Mouse (Mus musculus) stomach, embryonic 16.5 days (tissue): ENCODE results near the gene Ntf5. TPM values are rescaled to one million over a fixed set of nuclear protein-coding genes. Genes with fewer than 3 reads are reported as not detected.
A peak's percentile ranks its signal among the peaks of the same experiment; 100 is the strongest.
"Not testable (repeated sequence)": the region's sequence is repeated elsewhere in the genome, so short reads cannot be mapped to it uniquely, and the experiment has no call there.

Experiments
- ATAC-seq: fragments of 200-750 bp; cut with Nextera tagmentation; 2 replicates; pipeline ENCODE4 v1.8.0; 2017; ENCODE audit warnings: moderate number of reproducible peaks, moderate TSS enrichment; ENCODE audit not compliant: insufficient read depth, low FRiP score
- H3K27ac ChIP-seq: fragments of 300-500 bp; sonication (generic); 2 replicates; pipeline ENCODE4 v1.5.1; 2014; ENCODE audit warnings: low read length
- H3K27me3 ChIP-seq: fragments of 300-500 bp; sonication (generic); 2 replicates; pipeline ENCODE4 v1.6.1; 2014; ENCODE audit warnings: low read length, control low read depth, mixed read lengths; ENCODE audit not compliant: control insufficient read depth, insufficient read depth
- H3K36me3 ChIP-seq: fragments of 300-500 bp; sonication (generic); 2 replicates; pipeline ENCODE4 v1.6.1; 2014; ENCODE audit warnings: low read length; ENCODE audit not compliant: control insufficient read depth, insufficient read depth
- H3K4me1 ChIP-seq: fragments of 300-500 bp; sonication (generic); 2 replicates; pipeline ENCODE4 v1.6.1; 2014; ENCODE audit warnings: low read length, control low read depth, mixed read lengths; ENCODE audit not compliant: control insufficient read depth, insufficient read depth
- H3K4me2 ChIP-seq: fragments of 300-500 bp; sonication (generic); 2 replicates; pipeline ENCODE4 v1.6.1; 2014; ENCODE audit warnings: low read depth, low read length, mixed read lengths
- H3K4me3 ChIP-seq: fragments of 300-500 bp; sonication (generic); replicated peaks from 2 replicates; pipeline ENCODE4 v1.5.1; 2014; ENCODE audit warnings: mild to moderate bottlenecking, low read length
- H3K9ac ChIP-seq: fragments of 300-500 bp; sonication (generic); 2 replicates; pipeline ENCODE4 v1.6.1; 2014; ENCODE audit warnings: low read length
- H3K9me3 ChIP-seq: fragments of 300-500 bp; sonication (generic); replicated peaks from 2 replicates; pipeline ENCODE4 v1.6.1; 2016; ENCODE audit warnings: low read length, control low read depth; ENCODE audit not compliant: control insufficient read depth
- WGBS: fragments of 180-500 bp; shearing (Covaris S2); extraction: QIAGEN DNeasy Blood & Tissue Kit; methylation state at CpG from one replicate; pipeline ENCODE4 v1.1.7; 2014; 5-methylcytosine and 5-hydroxymethylcytosine counted together
- microRNA-seq: library from miRNA; unstranded; fragments of <30 nt; microRNA quantifications from one replicate; pipeline ENCODE4, GENCODE M21; 2016
- polyA plus RNA-seq: library from polyadenylated mRNA; unstranded; fragments of >200 nt; fragmentation: Nextera tagmentation; extraction: Ambion mirVana; gene quantifications from 2 replicates; pipeline ENCODE4 v1.2.1, GENCODE M21; 2015

Ntf5 gene
- polyA plus RNA-seq, 1 experiment from 2014 or later, result 1.3 TPM

- not testable (repeated sequence) for H3K4me2 ChIP-seq, H3K36me3 ChIP-seq, H3K4me3 ChIP-seq, H3K27me3 ChIP-seq, H3K9me3 ChIP-seq, ATAC-seq, H3K27ac ChIP-seq, H3K9ac ChIP-seq
- 77% methylated on average over 4 of the region's 4 CpGs for WGBS
- H3K4me1 ChIP-seq, result peaks cover 34% of the 10 kb centered on the region
Observed at GRCm38 (mm10) chr7:45462868-45463267, 49.4 kb downstream of the Ntf5 start.

- Histone ChIP-seq H3K9me3 (no peaks in the 10 kb centered on the region), H3K27me3 (no peaks in the 10 kb centered on the region), H3K4me2 (no peak overlapping the region), H3K4me1 (peaks cover 29% of the 10 kb centered on the region), H3K36me3 (peaks cover 5% of the 10 kb centered on the region; the same call in 1 of the 2 replicates), H3K27ac (no peak overlapping the region), H3K4me3 (no peak overlapping the region), H3K9ac (no peak overlapping the region)
- no peak for ATAC-seq
- 92% methylated on average over 7 of the region's 7 CpGs for WGBS
Observed at GRCm38 (mm10) chr7:45463987-45464778, 50.7 kb downstream of the Ntf5 start.

- Histone ChIP-seq H3K4me2 (no peak overlapping the region), H3K4me1 (peaks cover 27% of the 10 kb centered on the region), H3K27ac (no peak overlapping the region), H3K9me3 (no peaks in the 10 kb centered on the region), H3K27me3 (no peaks in the 10 kb centered on the region), H3K4me3 (no peak overlapping the region), H3K36me3 (peaks cover 5% of the 10 kb centered on the region; the same call in 1 of the 2 replicates), H3K9ac (no peak overlapping the region)
- ATAC-seq, result no peak
- WGBS, result 91% methylated on average over 12 of the region's 12 CpGs
Observed at GRCm38 (mm10) chr7:45465112-45465511, 51.6 kb downstream of the Ntf5 start.

GRCm38 (mm10) chr7:45465549-45465948 is 52.1 kb downstream of the Ntf5 start:
- ATAC-seq, result no peak

DNA sequence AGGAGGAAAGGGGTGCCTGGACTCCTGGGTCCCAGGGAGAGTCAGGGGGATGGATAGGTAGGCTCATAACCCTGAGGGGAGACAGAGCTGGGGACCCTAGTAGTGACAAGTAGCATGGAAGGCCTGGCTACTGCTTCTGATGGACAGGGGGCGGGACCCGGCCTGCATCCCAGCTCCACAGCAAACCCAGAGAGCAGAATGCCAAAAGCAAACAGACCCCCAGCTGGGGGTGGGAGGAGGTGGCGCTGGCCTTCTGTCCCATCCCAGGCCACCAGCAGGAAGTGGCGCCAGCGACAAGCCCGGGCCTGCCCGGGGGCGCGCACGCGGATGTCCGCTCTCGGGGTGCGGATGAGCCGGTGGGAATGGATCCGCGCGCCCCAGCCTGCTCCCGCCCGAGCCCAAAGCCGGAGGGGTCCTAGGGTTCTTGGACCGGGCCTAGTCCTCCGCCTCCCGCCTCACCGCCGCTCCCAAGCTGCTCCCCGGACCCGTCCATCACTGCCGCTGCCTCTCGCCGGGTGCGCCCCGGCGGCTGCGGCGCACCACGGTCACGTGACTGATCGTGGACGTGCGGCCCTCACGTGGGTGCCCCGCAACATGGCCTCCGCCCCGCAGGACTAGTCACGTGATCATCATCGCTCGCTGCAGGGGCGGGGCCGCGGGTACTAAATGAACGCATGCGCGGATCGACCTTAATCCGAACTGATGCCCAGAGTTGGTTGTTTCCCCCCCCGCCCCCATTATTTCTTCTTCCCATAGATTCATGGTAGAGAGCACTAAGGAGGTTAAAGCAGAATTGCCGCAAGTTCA is 53.0 kb downstream of the Ntf5 start, which contains the start of gene Bax:
Gene Bax, minus strand, starts transcription at position 616 of the 807 bp plus-strand sequence.
- H3K4me1 ChIP-seq, result peaks cover 14% of the 10 kb centered on the region
- H3K4me2 ChIP-seq, result peak within 1 kb of the TSS; percentile 86
- H3K9ac ChIP-seq, result peak within 1 kb of the TSS; percentile 88
- WGBS, result under 1% methylated on average over 57 of the region's 58 CpGs
- H3K4me3 ChIP-seq, result peak within 1 kb of the TSS; percentile 82
- H3K27me3 ChIP-seq, result no peaks in the 10 kb centered on the region
- peaks cover 5% of the 10 kb centered on the region; the same call in 1 of the 2 replicates for H3K36me3 ChIP-seq
- ATAC-seq, result peak; percentile 82
- no peaks in the 10 kb centered on the region for H3K9me3 ChIP-seq
- H3K27ac ChIP-seq, result peak within 1 kb of the TSS; percentile 4

More at GRCm38 (mm10) chr7:45465549-45465948, 52.1 kb downstream of the Ntf5 start:
- Histone ChIP-seq H3K27ac (no peak overlapping the region), H3K36me3 (peaks cover 5% of the 10 kb centered on the region; the same call in 1 of the 2 replicates), H3K9ac (peak overlapping the region; percentile 88; the same call in 1 of the 2 replicates), H3K9me3 (no peaks in the 10 kb centered on the region), H3K4me3 (peak overlapping the region; percentile 82), H3K4me2 (peak overlapping the region; percentile 86), H3K27me3 (no peaks in the 10 kb centered on the region), H3K4me1 (peaks cover 23% of the 10 kb centered on the region)
- 68% methylated on average over 9 of the region's 9 CpGs for whole genome bisulfite sequencing

Small RNA genes lying within 50 kb of the gene (microRNA-seq; reads per million reads assigned to microRNA genes)
- not detected for gene Gm22133

Other genes starting within 250 kb of the Ntf5 start
- gene Slc17a7, start 249.7 kb upstream of the Ntf5 start, polyA plus RNA-seq, result 0.15 and 0.22 TPM in 2 replicates
- not detected in 2 replicates for gene Gfy, start 234.1 kb upstream of the Ntf5 start, polyA plus RNA-seq
- not detected in 2 replicates for gene Pth2, start 232.7 kb upstream of the Ntf5 start, polyA plus RNA-seq
- 0.55 and 1.5 TPM in 2 replicates for gene Ccdc155, start 208.8 kb upstream of the Ntf5 start, polyA plus RNA-seq
- 2.1 and 4.9 TPM in 2 replicates for gene Dkkl1, start 201.5 kb upstream of the Ntf5 start, polyA plus RNA-seq
- 93.9 and 101 TPM in 2 replicates for gene Tead2, start 197.9 kb upstream of the Ntf5 start, polyA plus RNA-seq
- gene Cd37, start 174.6 kb upstream of the Ntf5 start, polyA plus RNA-seq, result 2.7 and 5.0 TPM in 2 replicates
- gene Slc6a16, start 172.6 kb upstream of the Ntf5 start, polyA plus RNA-seq, result not detected in 2 replicates
- not detected in 2 replicates for gene Slc6a21, start 136.2 kb upstream of the Ntf5 start, polyA plus RNA-seq
- 30.1 and 32.2 TPM in 2 replicates for gene Trpm4, start 79.9 kb upstream of the Ntf5 start, polyA plus RNA-seq
- gene Hrc, start 78.4 kb upstream of the Ntf5 start, polyA plus RNA-seq, result 1.0 and 3.1 TPM in 2 replicates
- gene Ppfia3, start 46.7 kb upstream of the Ntf5 start, polyA plus RNA-seq, result 5.5 and 6.3 TPM in 2 replicates
- gene Lin7b, start 43.1 kb upstream of the Ntf5 start, polyA plus RNA-seq, result 4.6 and 5.5 TPM in 2 replicates
- 150 and 162 TPM in 2 replicates for gene Snrnp70, start 18.0 kb upstream of the Ntf5 start, polyA plus RNA-seq
- 0.09 TPM in 1 of 2 replicates, not detected in the other for gene Kcna7, start 8.0 kb upstream of the Ntf5 start, polyA plus RNA-seq
- not detected in 2 replicates for gene Lhb, start 7.1 kb downstream of the Ntf5 start, polyA plus RNA-seq
- 46.3 and 47.3 TPM in 2 replicates for gene Gys1, start 21.1 kb downstream of the Ntf5 start, polyA plus RNA-seq
- 115 and 118 TPM in 2 replicates for gene Ruvbl2, start 24.4 kb downstream of the Ntf5 start, polyA plus RNA-seq
- gene Ftl1, start 46.2 kb downstream of the Ntf5 start, polyA plus RNA-seq, result 4,462 and 4,467 TPM in 2 replicates
- 116 and 142 TPM in 2 replicates for gene Bax, start 53.2 kb downstream of the Ntf5 start, polyA plus RNA-seq
- 1.4 and 1.5 TPM in 2 replicates for gene Tulp2, start 68.2 kb downstream of the Ntf5 start, polyA plus RNA-seq
- not detected in 2 replicates for gene Gm45808, start 73.1 kb downstream of the Ntf5 start, polyA plus RNA-seq
- gene Dhdh, start 75.1 kb downstream of the Ntf5 start, polyA plus RNA-seq, result 2.0 and 2.2 TPM in 2 replicates
- 229 and 262 TPM in 2 replicates for gene Nucb1, start 96.7 kb downstream of the Ntf5 start, polyA plus RNA-seq
- 25.5 and 31.2 TPM in 2 replicates for gene Ppp1r15a, start 112.6 kb downstream of the Ntf5 start, polyA plus RNA-seq
- gene Plekha4, start 112.6 kb downstream of the Ntf5 start, polyA plus RNA-seq, result 2.7 and 3.9 TPM in 2 replicates
- gene Hsd17b14, start 141.2 kb downstream of the Ntf5 start, polyA plus RNA-seq, result 2.9 and 4.8 TPM in 2 replicates
- 95.7 and 109 TPM in 2 replicates for gene Bcat2, start 156.5 kb downstream of the Ntf5 start, polyA plus RNA-seq
- gene Fgf21, start 201.8 kb downstream of the Ntf5 start, polyA plus RNA-seq, result 0.28 and 0.32 TPM in 2 replicates
- 1.2 and 1.5 TPM in 2 replicates for gene Fut1, start 203.6 kb downstream of the Ntf5 start, polyA plus RNA-seq
- 0.15 TPM in 1 of 2 replicates, not detected in the other for gene Izumo1, start 208.1 kb downstream of the Ntf5 start, polyA plus RNA-seq
- gene Rasip1, start 213.8 kb downstream of the Ntf5 start, polyA plus RNA-seq, result 3.3 and 4.4 TPM in 2 replicates
- 10.9 and 14.2 TPM in 2 replicates for gene Mamstr, start 226.3 kb downstream of the Ntf5 start, polyA plus RNA-seq